Mouse (Mus musculus): ENCODE results near the gene Hist1h4m.

DNA sequence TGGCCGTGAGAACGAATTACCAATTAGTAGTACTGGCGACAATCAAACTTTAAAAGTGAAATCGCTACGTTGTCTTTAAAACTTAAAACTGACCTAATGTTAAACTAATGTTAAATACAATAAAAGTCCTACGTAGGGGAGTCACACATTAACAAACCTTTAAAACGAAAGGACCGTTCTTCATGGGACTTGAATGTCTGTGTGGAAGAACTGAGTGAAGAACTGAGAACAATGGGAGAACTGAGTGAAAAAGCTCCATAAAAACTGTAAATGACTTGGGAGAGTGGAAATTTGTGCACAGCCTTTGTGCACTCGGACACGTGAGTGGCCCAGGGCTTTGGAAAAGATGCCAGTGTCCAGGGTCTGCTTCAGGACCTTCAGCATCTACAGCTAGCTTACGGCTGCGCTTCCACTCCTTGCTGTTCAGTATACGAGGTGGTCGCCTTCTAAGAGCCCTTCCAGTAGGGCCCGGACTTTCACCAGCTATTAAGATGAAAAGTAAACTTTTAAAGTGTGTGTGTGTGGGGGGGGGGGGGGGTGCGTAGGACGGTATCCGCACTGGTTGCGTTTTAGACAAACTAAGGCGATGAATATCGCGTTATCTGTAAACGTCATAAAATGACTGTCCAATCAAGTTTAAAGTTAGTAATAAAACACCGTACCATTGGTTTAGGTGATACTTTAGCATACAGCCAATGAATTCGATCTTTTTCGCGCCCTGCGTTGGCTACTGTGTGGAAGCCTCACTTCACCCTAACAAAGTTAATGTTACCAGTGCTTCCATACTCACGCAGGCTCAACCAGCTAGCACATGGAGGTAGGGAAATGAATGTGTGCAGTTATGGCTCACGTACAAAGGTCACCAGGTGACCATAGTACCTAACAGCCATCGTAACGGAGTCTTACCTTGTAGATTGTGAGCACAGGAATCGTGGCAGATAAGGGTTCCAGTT is 32.5 kb upstream of the Hist1h4m start:
- TF ChIP-seq POLR2A (IDR thresholded peaks at IDR 0.05; ENCODE audit: insufficient read length, low read depth), result peak; percentile 93
- TF ChIP-seq TCF12 (IDR thresholded peaks at IDR 0.05; ENCODE audit: insufficient read depth, poor library complexity, severe bottlenecking), result no peak
- TF ChIP-seq MYOD1 (IDR thresholded peaks at IDR 0.05; ENCODE audit: control insufficient read depth in 1 of 3, insufficient read length in 2 of 3, low read depth in 2 of 3), result no peak
- no peak for TF ChIP-seq REST (IDR thresholded peaks at IDR 0.05; ENCODE audit: insufficient read depth, insufficient read length)
- TF ChIP-seq USF1 (IDR thresholded peaks at IDR 0.05; ENCODE audit: low read depth), result no peak
- peak; percentile 92 for TF ChIP-seq E2F4 (IDR thresholded peaks at IDR 0.05; ENCODE audit: insufficient read depth)
- TF ChIP-seq POLR2AphosphoS2 (IDR thresholded peaks at IDR 0.05; ENCODE audit: insufficient read length, low read depth), result peak; percentile 98
- no peak for TF ChIP-seq TCF3 (IDR thresholded peaks at IDR 0.05; ENCODE audit: insufficient read length, low read depth)
